Mouse (Mus musculus) hindbrain, postnatal 0 days (tissue): Measurements from ENCODE around the gene Cenpt. TPM values are rescaled to one million over a fixed set of nuclear protein-coding genes. Genes with fewer than 3 reads are reported as not detected.

Source experiments
- ATAC-seq: fragments of 200-750 bp; cut with Nextera tagmentation; 2 replicates; pipeline ENCODE4 v1.8.0; 2017; ENCODE audit warnings: mild to moderate bottlenecking, moderate TSS enrichment, moderate library complexity
- DNase-seq: peaks from one replicate; pipeline ENCODE4 v3.0.0-alpha.2; 2015; ENCODE audit warnings: low spot score
- H3K27ac ChIP-seq: fragments of 300-500 bp; sonication (generic); 2 replicates; pipeline ENCODE4 v1.5.1; 2014; ENCODE audit warnings: mild to moderate bottlenecking
- H3K27me3 ChIP-seq: fragments of 300-500 bp; sonication (generic); 2 replicates; pipeline ENCODE4 v1.6.1; 2014; ENCODE audit warnings: low read length, mixed read lengths; ENCODE audit not compliant: insufficient read depth
- H3K36me3 ChIP-seq: fragments of 300-500 bp; sonication (generic); 2 replicates; pipeline ENCODE4 v1.6.1; 2014; ENCODE audit warnings: low read length, mixed read lengths; ENCODE audit not compliant: insufficient read depth
- H3K4me1 ChIP-seq: fragments of 300-500 bp; sonication (generic); 2 replicates; pipeline ENCODE4 v1.6.1; 2014; ENCODE audit warnings: antibody characterized with exemption, low read length, mixed read lengths; ENCODE audit not compliant: insufficient read depth
- H3K4me2 ChIP-seq: fragments of 300-500 bp; sonication (generic); 2 replicates; pipeline ENCODE4 v1.6.1; 2014; ENCODE audit warnings: low read depth, mild to moderate bottlenecking, low read length, moderate library complexity, mixed read lengths
- H3K4me3 ChIP-seq: fragments of 300-500 bp; sonication (generic); 2 replicates; pipeline ENCODE4 v1.5.1; 2014; ENCODE audit warnings: low read length
- H3K9ac ChIP-seq: fragments of 300-500 bp; sonication (generic); replicated peaks from 2 replicates; pipeline ENCODE4 v1.6.1; 2014; ENCODE audit warnings: mild to moderate bottlenecking, low read length, moderate library complexity, mixed read lengths
- H3K9me3 ChIP-seq: fragments of 300-500 bp; sonication (generic); 2 replicates; pipeline ENCODE4 v1.6.1; 2016; ENCODE audit warnings: low read length, mixed read lengths
- CTCF ChIP-seq: IDR thresholded peaks from 2 replicates; pipeline ENCODE4 v1.5.1; 2016; ENCODE audit warnings: antibody characterized with exemption, control low read depth, low read depth
- WGBS: fragments of 180-500 bp; shearing (Covaris S2); extraction: QIAGEN DNeasy Blood & Tissue Kit; methylation state at CpG from one replicate; pipeline ENCODE4 v1.1.7; 2014; 5-methylcytosine and 5-hydroxymethylcytosine counted together
- polyA plus RNA-seq: library from polyadenylated mRNA; unstranded; fragments of >200 nt; fragmentation: Nextera tagmentation; extraction: Ambion mirVana; gene quantifications from 2 replicates; pipeline ENCODE4 v1.2.1, GENCODE M21; 2015
- total RNA-seq: library from RNA; depleted of rRNA; stranded (reverse); fragments of >200 nt; gene quantifications from 2 replicates; pipeline ENCODE4 v1.2.3, GENCODE M21; 2014

Cenpt gene
- total and polyA plus RNA-seq, 2 experiments from 2014 or later: 39.9 to 45.3 TPM

DNA sequence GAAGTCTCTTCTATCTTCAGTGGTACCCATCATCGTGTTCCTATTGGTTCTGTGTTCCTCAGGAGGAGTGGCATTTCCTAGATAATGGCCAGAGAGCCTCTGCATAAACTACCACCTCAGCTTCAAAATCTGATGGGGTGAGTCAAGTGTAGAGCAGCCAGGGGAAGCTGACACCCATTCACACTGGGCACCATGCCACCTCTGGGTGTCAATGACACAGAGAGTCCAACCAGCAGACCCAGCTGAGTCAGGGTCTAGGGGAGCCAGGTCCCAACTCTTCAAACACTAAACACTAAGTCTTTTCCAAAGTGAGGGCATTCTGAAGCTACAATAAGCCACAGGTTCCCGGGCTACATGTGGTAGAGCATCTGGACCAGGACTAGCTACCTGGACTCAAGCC, 44.6 kb downstream of the Cenpt start:
- Histone ChIP-seq H3K4me3 (no peak overlapping the region), H3K4me2 (no peak overlapping the region), H3K9ac (no peak overlapping the region), H3K4me1 (no peaks in the 10 kb centered on the region; the same call in 1 of the 2 replicates), H3K9me3 (no peaks in the 10 kb centered on the region), H3K27ac (no peak overlapping the region; the same call in 1 of the 2 replicates), H3K27me3 (no peaks in the 10 kb centered on the region), H3K36me3 (peaks cover 11% of the 10 kb centered on the region; the same call in 1 of the 2 replicates)
- WGBS: 89% methylated on average over 2 of the region's 2 CpGs
- DNase-seq: no peak
- TF ChIP-seq CTCF: no peak
- ATAC-seq: no peak

- peaks cover 11% of the 10 kb centered on the region; the same call in 1 of the 2 replicates for H3K36me3 ChIP-seq
- H3K9ac ChIP-seq: no peak overlapping the region
- no peaks in the 10 kb centered on the region; the same call in 1 of the 2 replicates for H3K4me1 ChIP-seq
- no peak overlapping the region for H3K4me2 ChIP-seq
- ATAC-seq (no peak), DNase-seq (peak; percentile 10)
- H3K27ac ChIP-seq: no peak overlapping the region
- H3K4me3 ChIP-seq: no peak overlapping the region
- H3K27me3 ChIP-seq: no peaks in the 10 kb centered on the region
- 51% methylated on average over 5 of the region's 5 CpGs for WGBS
- H3K9me3 ChIP-seq: no peaks in the 10 kb centered on the region
- TF ChIP-seq CTCF: no peak
Observed at GRCm38 (mm10) chr8:105807766-105808165, 45.3 kb downstream of the Cenpt start.

DNA sequence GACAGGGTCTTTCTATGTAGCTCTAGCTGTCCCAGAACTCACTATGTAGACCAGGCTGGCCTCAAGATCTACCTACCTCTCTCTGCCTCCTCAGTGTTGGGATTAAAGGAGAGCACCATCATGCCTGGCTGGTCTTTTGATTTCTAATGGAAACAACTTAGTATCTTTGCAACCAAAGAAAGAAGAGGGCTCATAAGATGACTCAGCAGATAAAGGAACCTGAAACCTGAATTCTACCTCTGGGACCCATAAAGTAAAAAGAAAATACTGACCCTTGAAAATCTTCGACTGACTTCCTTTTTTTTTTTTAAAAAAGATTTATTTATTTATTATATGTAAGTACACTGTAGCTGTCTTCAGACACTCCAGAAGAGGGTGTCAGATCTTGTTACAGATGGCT, 47.1 kb downstream of the Cenpt start:
- Histone ChIP-seq H3K4me3 (no peak overlapping the region), H3K9ac (no peak overlapping the region), H3K27me3 (no peaks in the 10 kb centered on the region), H3K4me1 (no peaks in the 10 kb centered on the region; the same call in 1 of the 2 replicates), H3K4me2 (no peak overlapping the region), H3K36me3 (peaks cover 10% of the 10 kb centered on the region; the same call in 1 of the 2 replicates), H3K9me3 (no peaks in the 10 kb centered on the region), H3K27ac (no peak overlapping the region)
- no peak for TF ChIP-seq CTCF
- ATAC-seq (no peak), DNase-seq (no peak)
- WGBS: 81% methylated on average over 1 of the region's 1 CpGs

DNA sequence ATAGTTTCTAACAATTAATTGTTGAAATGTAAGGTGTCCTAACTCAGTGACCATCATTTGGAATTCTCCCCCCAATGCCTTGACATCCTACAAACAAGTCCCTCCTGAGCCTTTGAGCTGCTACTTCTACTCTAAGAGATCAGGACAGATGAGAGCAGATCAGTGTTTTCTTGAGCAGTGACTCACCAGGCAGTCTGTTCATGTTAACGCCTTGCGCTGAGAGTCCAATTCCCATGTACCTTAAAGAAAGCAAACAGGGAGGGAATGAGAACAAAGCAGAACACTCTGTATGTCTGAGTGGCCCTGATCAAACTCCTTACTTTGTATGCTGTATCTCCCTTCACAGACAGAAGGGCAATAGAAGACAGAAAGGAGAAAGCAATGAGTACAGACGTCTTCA, 47.7 kb downstream of the Cenpt start:
- no peak overlapping the region for H3K4me3 ChIP-seq
- DNase-seq: no peak
- TF ChIP-seq CTCF: no peak
- no peak overlapping the region for H3K27ac ChIP-seq
- H3K4me1 ChIP-seq: no peaks in the 10 kb centered on the region
- H3K27me3 ChIP-seq: no peaks in the 10 kb centered on the region
- H3K9me3 ChIP-seq: no peaks in the 10 kb centered on the region
- no peak overlapping the region for H3K9ac ChIP-seq
- ATAC-seq: no peak
- H3K36me3 ChIP-seq: peaks cover 6% of the 10 kb centered on the region; the same call in 1 of the 2 replicates
- 77% methylated on average over 3 of the region's 3 CpGs for WGBS
- no peak overlapping the region for H3K4me2 ChIP-seq

GRCm38 (mm10) chr8:105804797-105805196, 48.3 kb downstream of the Cenpt start:
- Histone ChIP-seq H3K36me3 (peaks cover 6% of the 10 kb centered on the region; the same call in 1 of the 2 replicates), H3K27me3 (no peaks in the 10 kb centered on the region), H3K4me3 (no peak overlapping the region), H3K27ac (no peak overlapping the region), H3K9ac (no peak overlapping the region), H3K4me1 (no peaks in the 10 kb centered on the region), H3K9me3 (no peaks in the 10 kb centered on the region), H3K4me2 (no peak overlapping the region)
- DNase-seq (no peak), ATAC-seq (no peak)
- no peak for TF ChIP-seq CTCF
- 89% methylated on average over 7 of the region's 7 CpGs for WGBS

- Histone ChIP-seq H3K9ac (no peak overlapping the region), H3K36me3 (peaks cover 6% of the 10 kb centered on the region; the same call in 1 of the 2 replicates), H3K4me2 (no peak overlapping the region), H3K4me3 (no peak overlapping the region), H3K27me3 (no peaks in the 10 kb centered on the region), H3K9me3 (no peaks in the 10 kb centered on the region), H3K4me1 (no peaks in the 10 kb centered on the region), H3K27ac (no peak overlapping the region)
- TF ChIP-seq CTCF: no peak
- 87% methylated on average over 6 of the region's 6 CpGs for WGBS
- no peak for DNase-seq
- no peak for ATAC-seq
Observed at GRCm38 (mm10) chr8:105801153-105801904, 51.7 kb downstream of the Cenpt start.
